Mouse (Mus musculus): Measurements from ENCODE around the gene Gm17490. TPM values are rescaled to one million over a fixed set of nuclear protein-coding genes. Genes with fewer than 3 reads are reported as not detected.

Gm17490 gene
- total RNA-seq, 2 experiments from 2014 or later = not detected

Other genes starting within 250 kb of the Gm17490 start
- gene Pfkfb3, start 72.2 kb downstream of the Gm17490 start, total RNA-seq (2015; ENCODE audit: low replicate concordance) = 11.5 and 27.3 TPM in 2 replicates
- gene Pfkfb3, start 72.2 kb downstream of the Gm17490 start, total RNA-seq (2017; ENCODE audit: low replicate concordance) = 5.0 and 11.5 TPM in 2 replicates
- gene Rbm17, start 22.1 kb downstream of the Gm17490 start, total RNA-seq (2015; ENCODE audit: low replicate concordance) = 44.1 and 55.9 TPM in 2 replicates
- 31.3 and 50.9 TPM in 2 replicates for gene Rbm17, start 22.1 kb downstream of the Gm17490 start, total RNA-seq (2017; ENCODE audit: low replicate concordance)
- 0.77 TPM in 1 of 2 replicates, not detected in the other for gene Il2ra, start 16.5 kb upstream of the Gm17490 start, total RNA-seq (2015; ENCODE audit: low replicate concordance)
- gene Il2ra, start 16.5 kb upstream of the Gm17490 start, total RNA-seq (2017; ENCODE audit: low replicate concordance) = 0.42 TPM in 1 of 2 replicates, not detected in the other
- gene Il15ra, start 79.0 kb upstream of the Gm17490 start, total RNA-seq (2015; ENCODE audit: low replicate concordance) = 1.5 and 5.9 TPM in 2 replicates
- 1.1 and 1.8 TPM in 2 replicates for gene Il15ra, start 79.0 kb upstream of the Gm17490 start, total RNA-seq (2017; ENCODE audit: low replicate concordance)
- gene Fbh1, start 151.3 kb upstream of the Gm17490 start, total RNA-seq (2015; ENCODE audit: low replicate concordance) = 14.6 and 23.2 TPM in 2 replicates
- 14.8 and 38.5 TPM in 2 replicates for gene Fbh1, start 151.3 kb upstream of the Gm17490 start, total RNA-seq (2017; ENCODE audit: low replicate concordance)
- gene Ankrd16, start 151.6 kb upstream of the Gm17490 start, total RNA-seq (2015; ENCODE audit: low replicate concordance) = 5.4 and 5.9 TPM in 2 replicates
- 5.3 and 6.4 TPM in 2 replicates for gene Ankrd16, start 151.6 kb upstream of the Gm17490 start, total RNA-seq (2017; ENCODE audit: low replicate concordance)

Data from erythroblast, adult 5-6 weeks (primary cell).